Mouse (Mus musculus) forebrain, embryonic 11.5 days (tissue): ENCODE measurements around the gene Prss12. TPM values are rescaled to one million over a fixed set of nuclear protein-coding genes. Genes with fewer than 3 reads are reported as not detected.

ENCODE experiments used
- ATAC-seq: fragments of 200-750 bp; cut with Nextera tagmentation; replicated peaks from 2 replicates; pipeline ENCODE4 v1.8.0; 2017; ENCODE audit warnings: moderate TSS enrichment; ENCODE audit not compliant: low FRiP score
- DNase-seq: peaks from one replicate; pipeline ENCODE4 v3.0.0-alpha.2; 2017; ENCODE audit warnings: low spot score
- H3K27ac ChIP-seq: fragments of 300-500 bp; sonication (generic); 2 replicates; pipeline ENCODE4 v1.5.1; 2014; ENCODE audit warnings: low read depth, low read length
- H3K27me3 ChIP-seq: fragments of 300-500 bp; sonication (generic); 2 replicates; pipeline ENCODE4 v1.6.1; 2014; ENCODE audit warnings: mild to moderate bottlenecking, low read length, mixed read lengths; ENCODE audit not compliant: control insufficient read depth, insufficient read depth
- H3K36me3 ChIP-seq: fragments of 300-500 bp; sonication (generic); 2 replicates; pipeline ENCODE4 v1.6.1; 2014; ENCODE audit warnings: mild to moderate bottlenecking, low read length, moderate library complexity, mixed read lengths; ENCODE audit not compliant: control insufficient read depth, insufficient read depth
- H3K4me1 ChIP-seq: fragments of 300-500 bp; sonication (generic); replicated peaks from 2 replicates; pipeline ENCODE4 v1.6.1; 2014; ENCODE audit warnings: low read length, mixed read lengths; ENCODE audit not compliant: control insufficient read depth, insufficient read depth
- H3K4me2 ChIP-seq: fragments of 300-500 bp; sonication (generic); 2 replicates; pipeline ENCODE4 v1.6.1; 2014; ENCODE audit warnings: low read depth, mild to moderate bottlenecking, low read length, moderate library complexity, mixed read lengths; ENCODE audit not compliant: severe bottlenecking
- H3K4me3 ChIP-seq: fragments of 300-500 bp; sonication (generic); 2 replicates; pipeline ENCODE4 v1.5.1; 2014; ENCODE audit warnings: low read depth, low read length
- H3K9ac ChIP-seq: fragments of 300-500 bp; sonication (generic); 2 replicates; pipeline ENCODE4 v1.6.1; 2014; ENCODE audit warnings: low read length
- H3K9me3 ChIP-seq: fragments of 300-500 bp; sonication (generic); 2 replicates; pipeline ENCODE4 v1.6.1; 2016; ENCODE audit warnings: low read length, mixed read lengths; ENCODE audit not compliant: control insufficient read depth
- WGBS: fragments of 180-500 bp; shearing (Covaris S2); extraction: QIAGEN DNeasy Blood & Tissue Kit; methylation state at CpG from one replicate; pipeline ENCODE4 v1.1.7; 2014; 5-methylcytosine and 5-hydroxymethylcytosine counted together
- polyA plus RNA-seq: library from polyadenylated mRNA; unstranded; fragments of >200 nt; fragmentation: Nextera tagmentation; extraction: Ambion mirVana; gene quantifications from 2 replicates; pipeline ENCODE4 v1.2.1, GENCODE M21; 2014

Prss12 gene
- polyA plus RNA-seq: 1.1 and 1.7 TPM in 2 replicates

DNA sequence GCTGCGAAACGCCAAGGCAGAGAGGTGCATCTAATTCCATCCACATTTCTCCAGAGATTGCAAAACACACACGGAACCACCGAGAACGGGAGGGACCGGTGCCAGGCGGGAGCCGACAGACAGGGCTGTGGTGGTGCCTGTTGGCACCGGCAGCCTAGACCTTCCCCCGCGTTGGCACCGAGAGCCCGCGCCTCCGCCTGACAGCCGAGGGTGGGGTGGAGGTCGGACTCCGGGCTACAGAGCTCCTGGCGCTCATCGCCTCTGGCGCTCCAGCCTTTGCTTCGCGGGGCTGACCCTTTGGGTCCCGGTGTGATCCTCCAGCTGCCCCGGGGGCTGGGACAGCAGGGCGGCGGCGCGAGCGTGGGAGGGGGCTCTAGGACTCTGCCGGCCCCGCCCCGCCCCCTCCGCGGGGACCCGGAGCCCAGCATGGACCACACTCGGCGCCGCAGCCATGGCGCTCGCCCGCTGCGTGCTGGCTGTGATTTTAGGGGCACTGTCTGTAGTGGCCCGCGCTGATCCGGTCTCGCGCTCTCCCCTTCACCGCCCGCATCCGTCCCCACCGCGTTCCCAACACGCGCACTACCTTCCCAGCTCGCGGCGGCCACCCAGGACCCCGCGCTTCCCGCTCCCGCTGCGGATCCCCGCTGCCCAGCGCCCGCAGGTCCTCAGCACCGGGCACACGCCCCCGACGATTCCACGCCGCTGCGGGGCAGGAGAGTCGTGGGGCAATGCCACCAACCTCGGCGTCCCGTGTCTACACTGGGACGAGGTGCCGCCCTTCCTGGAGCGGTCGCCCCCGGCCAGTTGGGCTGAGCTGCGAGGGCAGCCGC lies at the start of gene Prss12:
Gene Prss12, plus strand, starts transcription at position 206 of the 830 bp plus-strand sequence.
- H3K9me3 ChIP-seq: no peaks in the 10 kb centered on the region
- peak; percentile 75 for ATAC-seq
- H3K4me2 ChIP-seq: peak within 1 kb of the TSS; percentile 100
- H3K36me3 ChIP-seq: no peaks in the 10 kb centered on the region
- under 1% methylated on average over 73 of the region's 84 CpGs for WGBS
- DNase-seq: peak; percentile 71
- H3K27ac ChIP-seq: no peak within 1 kb of the TSS
- H3K9ac ChIP-seq: peak within 1 kb of the TSS; percentile 69
- peaks cover 15% of the 10 kb centered on the region; the same call in 1 of the 2 replicates for H3K27me3 ChIP-seq
- peak within 1 kb of the TSS; percentile 62 for H3K4me3 ChIP-seq
- peaks cover 3% of the 10 kb centered on the region; the same call in 1 of the 2 replicates for H3K4me1 ChIP-seq

DNA sequence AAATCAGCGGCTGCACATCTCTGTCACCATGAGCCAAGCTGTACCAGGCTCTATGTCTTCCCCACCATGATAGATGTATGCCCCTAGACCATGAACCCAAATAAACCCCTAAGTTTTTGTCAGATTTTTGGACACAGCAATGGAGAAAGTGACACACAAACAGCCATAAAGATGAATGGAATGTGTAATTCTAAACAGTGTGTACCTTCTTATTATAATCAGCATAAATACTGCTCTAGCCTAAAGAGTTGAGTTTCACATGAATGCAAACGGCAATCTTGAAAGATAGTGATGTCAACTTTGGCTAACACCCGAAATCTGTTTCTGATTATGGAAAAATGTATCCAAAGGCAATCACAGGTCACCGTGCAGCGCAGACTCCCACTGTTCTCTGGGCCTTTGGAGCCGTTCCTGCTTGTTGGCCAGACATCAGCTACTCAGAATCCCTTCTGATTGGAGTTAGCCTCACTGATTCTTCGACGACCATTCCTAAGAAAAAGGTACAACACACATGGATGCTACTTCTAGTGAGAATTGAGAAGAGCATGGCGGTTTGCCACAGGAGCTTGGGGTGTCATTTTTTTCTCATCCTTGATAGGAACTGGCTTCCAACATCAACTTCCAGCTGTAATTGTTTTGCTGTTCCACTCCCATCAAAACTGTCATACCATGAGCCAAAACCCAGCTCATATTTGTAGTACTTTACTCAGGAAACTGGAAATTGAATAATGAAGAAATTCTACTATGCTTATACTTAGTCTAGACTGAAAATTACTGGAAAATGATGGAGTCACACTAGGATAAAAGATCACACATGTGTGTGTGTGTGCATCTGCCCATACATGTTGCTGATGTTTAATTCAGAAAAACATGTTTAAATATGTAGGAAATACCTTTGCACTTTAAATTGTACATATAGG lies 48.9 kb upstream of the Prss12 start:
- H3K27me3 ChIP-seq: no peaks in the 10 kb centered on the region
- H3K36me3 ChIP-seq: no peaks in the 10 kb centered on the region
- H3K27ac ChIP-seq: no peak overlapping the region
- H3K4me3 ChIP-seq: no peak overlapping the region
- H3K4me1 ChIP-seq: no peaks in the 10 kb centered on the region
- no peak overlapping the region for H3K9ac ChIP-seq
- WGBS: 80% methylated on average over 9 of the region's 9 CpGs
- H3K9me3 ChIP-seq: no peaks in the 10 kb centered on the region
- ATAC-seq (no peak), DNase-seq (no peak)
- H3K4me2 ChIP-seq: no peak overlapping the region

DNA sequence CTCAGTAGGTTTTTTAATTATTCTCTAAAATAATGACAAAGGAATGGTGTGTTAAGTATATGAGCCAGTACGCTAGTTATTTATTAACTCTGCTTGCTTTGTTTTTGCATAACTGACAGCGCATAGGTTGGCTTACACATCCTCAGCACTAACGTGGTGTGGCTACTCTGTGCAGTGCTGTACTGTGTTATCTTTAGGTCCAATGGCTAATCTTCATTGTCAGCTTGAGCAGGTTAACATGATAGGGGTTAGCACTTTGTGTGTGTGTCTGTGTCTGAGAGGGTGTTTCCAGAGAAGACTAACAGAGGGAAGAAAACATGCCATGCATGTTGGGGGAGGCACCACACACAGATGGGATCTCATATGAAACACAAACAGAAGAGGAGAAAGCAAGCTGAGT lies 41.8 kb upstream of the Prss12 start:
- Histone ChIP-seq H3K4me1 (no peaks in the 10 kb centered on the region), H3K9me3 (no peaks in the 10 kb centered on the region), H3K4me2 (no peak overlapping the region), H3K27ac (no peak overlapping the region), H3K27me3 (no peaks in the 10 kb centered on the region), H3K4me3 (no peak overlapping the region), H3K9ac (no peak overlapping the region), H3K36me3 (no peaks in the 10 kb centered on the region)
- no peak for ATAC-seq
- WGBS: 81% methylated on average over 3 of the region's 3 CpGs
- DNase-seq: no peak

DNA sequence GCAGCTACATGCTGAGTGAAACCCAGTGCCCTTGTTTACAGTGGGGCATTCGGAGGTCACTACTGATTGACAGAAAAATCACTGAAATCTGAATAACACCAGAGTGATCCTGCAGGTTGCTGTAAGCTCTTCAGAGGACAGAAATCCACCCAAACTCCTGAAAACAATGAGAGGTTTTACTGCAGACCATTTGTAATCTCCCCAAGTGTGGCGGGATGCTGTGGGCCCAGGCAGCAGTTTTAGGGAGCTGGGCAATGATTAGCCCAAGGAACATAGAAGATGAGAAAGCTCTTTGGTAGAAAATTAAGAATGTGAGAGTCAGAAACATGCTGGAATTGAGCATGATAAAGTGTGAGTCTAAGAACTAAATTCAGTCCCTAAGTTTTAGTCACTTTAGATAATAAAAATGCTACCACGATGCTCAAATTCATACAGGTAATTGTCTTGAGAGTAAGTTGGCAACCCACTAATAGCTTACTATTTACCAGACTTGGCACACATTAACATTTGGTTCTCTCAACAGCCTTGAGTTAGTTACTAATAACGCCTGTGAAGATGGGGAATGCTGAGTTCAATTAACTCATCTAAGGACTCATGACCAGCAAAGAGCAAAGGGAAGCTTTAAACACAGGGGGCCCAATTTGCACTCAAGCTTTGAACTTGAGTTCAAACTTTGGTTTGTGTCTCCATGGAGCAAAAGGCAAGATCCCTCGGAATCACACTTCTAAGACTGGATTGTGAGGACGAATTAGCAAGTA lies 34.7 kb upstream of the Prss12 start:
- Histone ChIP-seq H3K4me1 (no peaks in the 10 kb centered on the region), H3K4me2 (no peak overlapping the region), H3K36me3 (no peaks in the 10 kb centered on the region), H3K9me3 (no peaks in the 10 kb centered on the region), H3K27ac (no peak overlapping the region), H3K27me3 (no peaks in the 10 kb centered on the region), H3K4me3 (no peak overlapping the region), H3K9ac (no peak overlapping the region)
- no peak for ATAC-seq
- 81% methylated on average over 6 of the region's 6 CpGs for WGBS
- DNase-seq: no peak

DNA sequence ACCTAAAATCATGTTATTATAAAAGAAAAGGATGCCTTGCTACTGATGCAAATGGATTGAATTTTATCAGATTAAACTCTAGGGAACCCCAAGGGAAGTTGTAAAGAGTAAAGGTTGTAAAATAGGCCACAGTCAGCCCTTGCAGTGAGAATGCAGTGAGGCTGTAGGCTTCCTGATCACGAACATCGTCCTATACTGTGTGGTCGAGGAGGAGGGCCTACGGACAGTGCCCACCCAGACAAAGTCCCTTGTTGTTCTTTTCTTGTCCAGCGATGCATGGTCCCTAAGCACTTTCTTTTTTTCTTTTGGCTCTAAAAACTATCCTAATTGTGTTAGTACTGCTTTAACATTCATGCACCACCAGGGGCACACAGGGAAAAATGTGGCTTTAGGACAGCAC lies 33.5 kb upstream of the Prss12 start:
- no peak overlapping the region for H3K4me3 ChIP-seq
- ATAC-seq (no peak), DNase-seq (no peak)
- no peaks in the 10 kb centered on the region for H3K36me3 ChIP-seq
- no peak overlapping the region for H3K27ac ChIP-seq
- no peaks in the 10 kb centered on the region for H3K27me3 ChIP-seq
- WGBS: 25% methylated on average over 5 of the region's 5 CpGs
- H3K9me3 ChIP-seq: no peaks in the 10 kb centered on the region
- no peak overlapping the region for H3K4me2 ChIP-seq
- no peak overlapping the region for H3K9ac ChIP-seq
- no peaks in the 10 kb centered on the region for H3K4me1 ChIP-seq

DNA sequence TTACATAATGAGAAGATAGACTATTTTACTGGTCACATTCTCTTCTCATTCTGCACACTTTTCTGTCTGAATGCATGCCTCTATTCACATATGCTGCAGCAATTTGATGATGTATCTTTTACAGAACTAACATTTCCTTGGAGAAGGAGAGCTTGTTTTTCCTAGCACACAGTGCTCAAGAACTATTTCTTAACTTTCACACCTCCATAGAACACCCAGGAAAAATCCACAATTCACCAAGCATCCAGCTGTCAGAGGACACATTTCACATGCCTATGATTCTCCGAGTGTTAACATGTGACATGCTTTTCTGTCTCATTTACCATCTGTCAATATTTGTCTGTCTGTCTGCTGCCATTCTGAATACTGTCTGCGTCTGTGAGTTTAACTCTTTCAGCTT lies 21.1 kb upstream of the Prss12 start:
- WGBS: 84% methylated on average over 2 of the region's 2 CpGs
- ATAC-seq (no peak), DNase-seq (no peak)
- H3K4me3 ChIP-seq: no peak overlapping the region
- H3K36me3 ChIP-seq: no peaks in the 10 kb centered on the region
- no peak overlapping the region for H3K9ac ChIP-seq
- no peaks in the 10 kb centered on the region for H3K27me3 ChIP-seq
- no peak overlapping the region for H3K4me2 ChIP-seq
- no peak overlapping the region for H3K27ac ChIP-seq
- H3K9me3 ChIP-seq: no peaks in the 10 kb centered on the region
- no peaks in the 10 kb centered on the region for H3K4me1 ChIP-seq

DNA sequence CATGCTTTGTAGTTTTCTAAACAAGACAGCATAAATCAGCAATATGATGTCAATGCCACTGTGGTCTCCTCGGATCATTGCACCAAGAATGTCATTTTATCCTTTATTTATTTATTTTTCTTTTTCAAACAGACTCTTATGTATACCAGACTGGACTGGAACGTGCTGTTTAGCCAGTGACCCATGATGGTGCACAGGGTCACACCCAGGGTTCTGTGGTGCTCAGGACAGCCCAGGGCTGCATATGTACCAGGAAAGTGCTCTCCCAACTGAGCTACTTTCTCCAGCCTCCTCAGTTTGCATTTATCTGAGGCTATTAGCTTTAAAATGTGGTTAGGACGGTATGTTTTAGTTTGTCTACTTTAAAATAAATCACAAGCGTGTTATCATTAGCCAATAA lies 18.7 kb upstream of the Prss12 start:
- 75% methylated on average over 4 of the region's 4 CpGs for WGBS

More for the DNA sequence above, 18.7 kb upstream of the Prss12 start:
- Histone ChIP-seq H3K4me1 (no peaks in the 10 kb centered on the region), H3K9me3 (no peaks in the 10 kb centered on the region), H3K36me3 (no peaks in the 10 kb centered on the region), H3K4me2 (no peak overlapping the region), H3K27me3 (no peaks in the 10 kb centered on the region), H3K4me3 (no peak overlapping the region), H3K27ac (no peak overlapping the region), H3K9ac (no peak overlapping the region)
- ATAC-seq (no peak), DNase-seq (no peak)
